Mouse (Mus musculus): ENCODE measurements at regions not wholly inside any gene's neighbourhood (a gene's known extent, or its start where the extent isn't known, plus 50 kb on each side); places are given as distances from the start of the nearest gene placed in this dataset.

DNA sequence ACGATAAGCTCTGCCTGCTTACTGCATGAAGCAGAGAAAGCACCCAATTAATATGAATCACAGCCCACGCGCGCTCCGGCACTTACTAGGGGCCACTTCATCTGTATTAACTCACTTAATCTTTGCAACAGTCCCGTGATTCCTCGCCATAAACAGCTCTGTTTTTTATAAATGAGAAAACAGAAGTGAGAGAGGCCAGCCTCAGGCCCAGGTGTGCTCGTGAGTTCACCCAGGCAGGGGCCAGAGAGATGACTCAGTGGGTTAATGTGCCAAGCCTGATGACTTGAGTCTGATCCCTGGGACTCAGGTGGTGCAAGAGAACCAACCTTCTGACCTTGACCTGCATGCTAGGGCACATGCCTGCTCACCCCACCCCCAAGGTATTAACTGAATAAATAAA is 248.4 kb upstream of the Sdk2 start:
- no peak for TF ChIP-seq POLR2A (IDR thresholded peaks at IDR 0.05; ENCODE audit: low read depth, low read length)
- no peak for TF ChIP-seq POLR2AphosphoS2 (IDR thresholded peaks at IDR 0.05; ENCODE audit: low read depth, low read length)
- TF ChIP-seq ETS1 (conservative IDR thresholded peaks at IDR 0.05; ENCODE audit: low read depth, low read length) = no peak
- TF ChIP-seq CTCF (conservative IDR thresholded peaks at IDR 0.05 in 1 of 2, IDR thresholded peaks at IDR 0.05 in 1 of 2; ENCODE audit: low read depth in 2 of 2, low read length in 2 of 2) = no peak

Data from CH12.LX (cell line).